Mouse (Mus musculus) cerebellum, postnatal 10 days (tissue): ENCODE data around the gene Ccdc13.

Source experiments
- DNase-seq, 2 experiments: peaks; one replicate each; pipeline ENCODE4 v3.0.0; 2021; ENCODE audit warnings: mixed read lengths in 2 of 2

The Ccdc13 gene

GRCm38 (mm10) chr9:121797722-121798121 is 41.5 kb downstream of the Ccdc13 start:
- no peak for DNase-seq

- peak; percentile 74 to 82 for DNase-seq
Measured at GRCm38 (mm10) chr9:121794972-121795539, 44.2 kb downstream of the Ccdc13 start.

GRCm38 (mm10) chr9:121791757-121792521 is 47.3 kb downstream of the Ccdc13 start, which contains the start of gene Hhatl:
Gene Hhatl (minus strand): TSS chr9:121792507.
- DNase-seq: peak; percentile 42 to 45

- peak; percentile 70 to 71 for DNase-seq
Measured at GRCm38 (mm10) chr9:121791206-121791605, 48.1 kb downstream of the Ccdc13 start.

- DNase-seq: no peak
Measured at GRCm38 (mm10) chr9:121786359-121786758, 52.9 kb downstream of the Ccdc13 start.

- no peak for DNase-seq
Measured at GRCm38 (mm10) chr9:121785261-121785660, 54.0 kb downstream of the Ccdc13 start.

- DNase-seq: peak in 1 of 2 experiments; percentile 57
Measured at GRCm38 (mm10) chr9:121784801-121785200, 54.5 kb downstream of the Ccdc13 start.

- DNase-seq: peak; percentile 82 to 86
Measured at GRCm38 (mm10) chr9:121778066-121778624, 61.1 kb downstream of the Ccdc13 start.

- no peak for DNase-seq
Measured at GRCm38 (mm10) chr9:121777484-121778065, 61.7 kb downstream of the Ccdc13 start, which contains the start of gene Klhl40. Gene Klhl40 (plus strand): TSS chr9:121777607.

GRCm38 (mm10) chr9:121776511-121776910 is 62.8 kb downstream of the Ccdc13 start:
- DNase-seq: no peak

- no peak for DNase-seq
Measured at GRCm38 (mm10) chr9:121775951-121776350, 63.3 kb downstream of the Ccdc13 start.

- no peak for DNase-seq
Measured at GRCm38 (mm10) chr9:121772412-121772811, 66.8 kb downstream of the Ccdc13 start.

GRCm38 (mm10) chr9:121765166-121765855 is 74.0 kb downstream of the Ccdc13 start:
- DNase-seq: peak; percentile 66 to 67

- DNase-seq: peak; percentile 58 to 64
Measured at GRCm38 (mm10) chr9:121763716-121764115, 75.5 kb downstream of the Ccdc13 start.

- peak; percentile 69 to 73 for DNase-seq
Measured at GRCm38 (mm10) chr9:121762761-121763160, 76.5 kb downstream of the Ccdc13 start.

- no peak for DNase-seq
Measured at GRCm38 (mm10) chr9:121762248-121762647, 77.0 kb downstream of the Ccdc13 start.

GRCm38 (mm10) chr9:121761787-121762186 is 77.5 kb downstream of the Ccdc13 start:
- peak in 1 of 2 experiments; percentile 38 for DNase-seq

- DNase-seq: no peak
Measured at GRCm38 (mm10) chr9:121761091-121761665, 78.1 kb downstream of the Ccdc13 start.

GRCm38 (mm10) chr9:121760271-121761090 is 78.8 kb downstream of the Ccdc13 start:
- DNase-seq: peak; percentile 67 to 71

GRCm38 (mm10) chr9:121759091-121760081 is 79.9 kb downstream of the Ccdc13 start, which contains the start of gene Zfp651:
Gene Zfp651 (plus strand): TSS chr9:121759330.
- peak; percentile 86 to 88 for DNase-seq
